Mouse (Mus musculus): ENCODE measurements around the gene Efemp1.

GRCm38 (mm10) chr11:28891515-28891914, 38.5 kb downstream of the Efemp1 start:
- no peak for TF ChIP-seq EP300 (IDR thresholded peaks at IDR 0.05; ENCODE audit: insufficient read depth, low read depth, low read length)
- TF ChIP-seq POLR2A (IDR thresholded peaks at IDR 0.05; ENCODE audit: insufficient read depth, low read depth, low read length): no peak
